Mouse (Mus musculus) cortical plate, adult 2 months (tissue): ENCODE data around the gene Map1lc3a.

Experiments
- CTCF ChIP-seq: fragments of 200-500 bp; IDR thresholded peaks from 2 replicates; pipeline ENCODE4 v1.5.1; 2011; ENCODE audit warnings: mild to moderate bottlenecking, control low read depth, low read length; ENCODE audit not compliant: insufficient read depth; ENCODE audit errors: extremely low read depth
- POLR2A ChIP-seq: fragments of 200-500 bp; IDR thresholded peaks from 2 replicates; pipeline ENCODE4 v1.6.1; 2011; ENCODE audit warnings: mild to moderate bottlenecking, low read length, control low read depth; ENCODE audit not compliant: insufficient read depth; ENCODE audit errors: extremely low read depth

- TF ChIP-seq CTCF, result no peak
- TF ChIP-seq POLR2A, result no peak
Measured at GRCm38 (mm10) chr2:155284647-155285046, 8.6 kb downstream of the Map1lc3a start.
